Mouse (Mus musculus): ENCODE results near the gene Atp5j. TPM values are rescaled to one million over a fixed set of nuclear protein-coding genes. Genes with fewer than 3 reads are reported as not detected.
A peak's percentile ranks its signal among the peaks of the same experiment; 100 is the strongest.

Atp5j gene
- polyA plus RNA-seq, 1 experiment from 2014 or later, result 842 TPM

DNA sequence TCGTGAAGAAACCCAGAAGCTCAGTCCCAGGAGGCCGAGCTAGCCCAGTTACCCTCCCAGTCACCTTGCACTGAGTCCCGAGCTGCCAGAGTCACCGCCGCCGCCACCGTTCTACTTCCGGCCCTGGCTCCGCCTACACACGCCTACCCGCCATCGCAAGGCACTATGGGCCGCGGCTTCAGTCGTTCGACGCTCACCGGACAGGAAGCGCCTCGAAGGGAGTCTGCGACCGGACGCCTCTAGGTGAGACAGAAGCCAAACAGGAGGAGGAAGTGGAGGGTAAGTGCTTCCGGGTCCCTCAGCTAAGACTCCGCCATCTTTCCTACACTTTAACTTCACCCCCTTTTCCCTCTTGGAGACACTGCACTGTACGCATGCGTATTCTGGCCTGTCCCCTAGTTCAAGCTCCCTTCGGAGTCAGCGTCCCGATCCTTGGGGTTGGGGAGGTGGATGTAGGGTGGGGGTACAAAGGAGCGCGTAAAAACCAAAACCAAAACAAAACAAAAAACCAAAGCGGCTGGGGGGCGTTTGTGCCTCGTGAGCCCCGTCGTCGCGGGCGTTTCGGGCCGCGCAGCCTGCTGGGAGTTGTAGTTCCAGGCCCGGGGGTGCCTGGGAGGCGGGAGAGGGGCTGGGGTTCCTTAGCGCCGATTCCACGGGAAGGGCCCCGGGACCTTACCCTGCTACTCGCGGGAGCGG lies 532 bp downstream of the Atp5j start, which contains the start of gene Gabpa:
TSS of gene Gabpa (plus strand) at position 181 of the 696 bp plus-strand sequence.
- Histone ChIP-seq H3K27ac (ENCODE audit: low read depth) (peak within 1 kb of the TSS; percentile 98), H3K4me2 (peak within 1 kb of the TSS; percentile 72), H3K4me1 (ENCODE audit: insufficient read depth) (no peaks in the 10 kb centered on the region), H3K9me3 (ENCODE audit: low read depth, low read length) (no peaks in the 10 kb centered on the region), H3K36me3 (ENCODE audit: insufficient read depth) (peaks cover 39% of the 10 kb centered on the region), H3K9ac (peak within 1 kb of the TSS; percentile 99), H3K27me3 (ENCODE audit: insufficient read depth, low read length) (no peaks in the 10 kb centered on the region), H3K4me3 (ENCODE audit: low read depth, low read length) (peak within 1 kb of the TSS; percentile 92)
- DNase-seq (peak; percentile 96), ATAC-seq (ENCODE audit: insufficient read depth) (peak; percentile 96)
- no peak for TF ChIP-seq CTCF (IDR thresholded peaks at IDR 0.05; ENCODE audit: low read depth)
- under 1% methylated on average over 52 of the region's 52 CpGs for WGBS

GRCm38 (mm10) chr16:84834344-84834743 lies 1.1 kb downstream of the Atp5j start:
- under 1% methylated on average over 22 of the region's 22 CpGs for WGBS
- H3K27ac ChIP-seq (ENCODE audit: low read depth), result peak overlapping the region; percentile 98
- peak overlapping the region; percentile 72 for H3K4me2 ChIP-seq
- H3K36me3 ChIP-seq (ENCODE audit: insufficient read depth), result peaks cover 42% of the 10 kb centered on the region
- no peak for TF ChIP-seq CTCF (IDR thresholded peaks at IDR 0.05; ENCODE audit: low read depth)
- H3K4me1 ChIP-seq (ENCODE audit: insufficient read depth), result no peaks in the 10 kb centered on the region
- no peaks in the 10 kb centered on the region for H3K27me3 ChIP-seq (ENCODE audit: insufficient read depth, low read length)
- H3K9ac ChIP-seq, result peak overlapping the region; percentile 99
- no peaks in the 10 kb centered on the region for H3K9me3 ChIP-seq (ENCODE audit: low read depth, low read length)
- peak; percentile 26 for DNase-seq
- no peak for ATAC-seq (ENCODE audit: insufficient read depth)
- peak overlapping the region; percentile 92 for H3K4me3 ChIP-seq (ENCODE audit: low read depth, low read length)

DNA sequence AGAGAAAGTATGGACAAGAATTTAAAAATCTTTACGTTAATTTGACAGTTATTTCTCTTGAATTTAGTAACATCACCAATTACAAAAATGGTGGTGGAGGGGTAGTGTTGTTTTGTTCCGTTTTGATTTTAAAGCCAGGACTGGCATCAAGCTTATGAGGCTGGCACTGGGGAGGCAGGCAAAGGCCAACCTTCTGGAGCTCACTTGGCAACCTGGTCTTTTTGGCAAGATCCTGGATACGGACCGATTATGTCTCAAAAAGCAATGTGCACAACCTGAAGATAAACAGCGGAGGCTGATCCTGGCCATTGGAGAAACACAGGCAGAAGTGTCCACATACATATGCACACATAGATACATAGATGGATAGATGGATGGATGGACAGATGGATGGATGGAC lies 2.7 kb downstream of the Atp5j start:
- ATAC-seq (ENCODE audit: insufficient read depth), result no peak
- H3K4me3 ChIP-seq (ENCODE audit: low read depth, low read length), result no peak overlapping the region

DNA sequence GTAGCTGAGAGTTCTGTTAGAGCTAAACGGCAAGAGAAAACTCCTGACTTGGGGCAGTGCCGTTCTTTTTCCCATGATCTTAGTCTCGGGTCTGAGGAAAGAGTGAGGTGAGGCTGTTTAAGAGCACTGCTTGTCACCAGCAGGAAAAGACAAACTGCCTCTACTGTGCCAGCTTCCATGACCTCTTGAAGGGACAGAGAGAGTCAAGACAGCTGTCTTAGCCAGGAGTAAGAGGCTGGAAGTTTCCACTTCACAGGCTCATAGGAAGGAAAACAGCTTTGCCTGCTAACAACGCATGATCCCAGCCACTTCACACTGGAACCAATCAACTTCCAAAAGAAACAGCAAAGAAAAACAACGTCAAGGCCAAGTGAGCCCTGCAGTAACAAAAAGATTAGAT lies 3.7 kb downstream of the Atp5j start:
- no peaks in the 10 kb centered on the region for H3K4me1 ChIP-seq (ENCODE audit: insufficient read depth)
- H3K9me3 ChIP-seq (ENCODE audit: low read depth, low read length), result no peaks in the 10 kb centered on the region
- ATAC-seq (ENCODE audit: insufficient read depth) (no peak), DNase-seq (no peak)
- no peak overlapping the region for H3K9ac ChIP-seq
- no peak overlapping the region for H3K27ac ChIP-seq (ENCODE audit: low read depth)
- H3K4me2 ChIP-seq, result no peak overlapping the region
- H3K4me3 ChIP-seq (ENCODE audit: low read depth, low read length), result no peak overlapping the region
- 85% methylated on average over 5 of the region's 5 CpGs for WGBS
- no peak for TF ChIP-seq CTCF (IDR thresholded peaks at IDR 0.05; ENCODE audit: low read depth)
- H3K27me3 ChIP-seq (ENCODE audit: insufficient read depth, low read length), result no peaks in the 10 kb centered on the region
- peaks cover 65% of the 10 kb centered on the region for H3K36me3 ChIP-seq (ENCODE audit: insufficient read depth)

More for the DNA sequence above, 2.7 kb downstream of the Atp5j start:
- DNase-seq, result no peak
- Histone ChIP-seq H3K9ac (no peak overlapping the region), H3K36me3 (ENCODE audit: insufficient read depth) (peaks cover 55% of the 10 kb centered on the region), H3K27ac (ENCODE audit: low read depth) (no peak overlapping the region), H3K9me3 (ENCODE audit: low read depth, low read length) (no peaks in the 10 kb centered on the region), H3K4me1 (ENCODE audit: insufficient read depth) (no peaks in the 10 kb centered on the region), H3K27me3 (ENCODE audit: insufficient read depth, low read length) (no peaks in the 10 kb centered on the region), H3K4me2 (no peak overlapping the region)
- WGBS, result 96% methylated on average over 5 of the region's 5 CpGs
- TF ChIP-seq CTCF (IDR thresholded peaks at IDR 0.05; ENCODE audit: low read depth), result no peak

GRCm38 (mm10) chr16:84825009-84825408 lies 10.4 kb downstream of the Atp5j start:
- ATAC-seq (ENCODE audit: insufficient read depth) (peak; percentile 81), DNase-seq (peak; percentile 71)
- H3K27ac ChIP-seq (ENCODE audit: low read depth), result 0 out of 2 replicates have a peak overlapping the region, but pooled peaks have one; percentile 18
- no peaks in the 10 kb centered on the region for H3K9me3 ChIP-seq (ENCODE audit: low read depth, low read length)
- WGBS, result 60% methylated on average over 6 of the region's 6 CpGs
- H3K4me1 ChIP-seq (ENCODE audit: insufficient read depth), result no peaks in the 10 kb centered on the region
- TF ChIP-seq CTCF (IDR thresholded peaks at IDR 0.05; ENCODE audit: low read depth), result no peak
- peaks cover 64% of the 10 kb centered on the region for H3K36me3 ChIP-seq (ENCODE audit: insufficient read depth)
- no peaks in the 10 kb centered on the region for H3K27me3 ChIP-seq (ENCODE audit: insufficient read depth, low read length)
- H3K9ac ChIP-seq, result no peak overlapping the region
- H3K4me3 ChIP-seq (ENCODE audit: low read depth, low read length), result no peak overlapping the region
- H3K4me2 ChIP-seq, result no peak overlapping the region

GRCm38 (mm10) chr16:84817423-84817822 lies 18.0 kb downstream of the Atp5j start:
- peak; percentile 74 for TF ChIP-seq CTCF (IDR thresholded peaks at IDR 0.05; ENCODE audit: low read depth)
- peak; percentile 54 for ATAC-seq (ENCODE audit: insufficient read depth)
- DNase-seq, result peak; percentile 76

DNA sequence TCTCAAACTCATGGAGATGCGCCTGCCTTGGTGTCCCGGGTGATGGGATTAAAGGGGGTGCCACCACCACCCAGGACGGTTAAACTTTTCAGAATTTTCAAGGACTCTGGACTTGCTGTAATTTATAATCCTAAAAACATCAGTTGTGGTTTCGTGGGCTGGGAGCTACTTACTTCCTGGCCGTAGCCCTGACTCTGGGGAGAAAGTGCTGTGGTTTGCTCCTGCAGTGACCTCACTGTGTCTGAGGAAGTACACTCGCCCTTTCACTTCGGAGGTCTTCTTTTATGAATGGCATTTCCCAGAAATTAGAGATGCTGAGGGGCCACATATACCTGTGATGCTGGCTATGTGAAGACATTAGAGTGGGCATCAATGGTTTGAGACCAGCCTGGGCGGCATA lies 20.9 kb downstream of the Atp5j start:
- Histone ChIP-seq H3K4me3 (ENCODE audit: low read depth, low read length) (no peak overlapping the region), H3K9ac (no peak overlapping the region), H3K4me1 (ENCODE audit: insufficient read depth) (no peaks in the 10 kb centered on the region), H3K9me3 (ENCODE audit: low read depth, low read length) (no peaks in the 10 kb centered on the region), H3K27ac (ENCODE audit: low read depth) (no peak overlapping the region), H3K36me3 (ENCODE audit: insufficient read depth) (no peaks in the 10 kb centered on the region), H3K4me2 (no peak overlapping the region), H3K27me3 (ENCODE audit: insufficient read depth, low read length) (no peaks in the 10 kb centered on the region)
- TF ChIP-seq CTCF (IDR thresholded peaks at IDR 0.05; ENCODE audit: low read depth), result no peak
- 70% methylated on average over 8 of the region's 8 CpGs for WGBS
- no peak for DNase-seq
- no peak for ATAC-seq (ENCODE audit: insufficient read depth)

More at GRCm38 (mm10) chr16:84817423-84817822, 18.0 kb downstream of the Atp5j start:
- Histone ChIP-seq H3K4me2 (no peak overlapping the region), H3K9ac (no peak overlapping the region), H3K9me3 (ENCODE audit: low read depth, low read length) (no peaks in the 10 kb centered on the region), H3K4me1 (ENCODE audit: insufficient read depth) (no peaks in the 10 kb centered on the region), H3K36me3 (ENCODE audit: insufficient read depth) (no peaks in the 10 kb centered on the region), H3K27me3 (ENCODE audit: insufficient read depth, low read length) (no peaks in the 10 kb centered on the region), H3K27ac (ENCODE audit: low read depth) (no peak overlapping the region), H3K4me3 (ENCODE audit: low read depth, low read length) (no peak overlapping the region)
- 35% methylated on average over 7 of the region's 7 CpGs for WGBS
